Mouse (Mus musculus): ENCODE measurements around the gene Tldc1. TPM values are rescaled to one million over a fixed set of nuclear protein-coding genes. Genes with fewer than 3 reads are reported as not detected.
A peak's percentile ranks its signal among the peaks of the same experiment; 100 is the strongest.

Tldc1 gene
- polyA plus RNA-seq, 1 experiment from 2014 or later: 13.0 TPM

DNA sequence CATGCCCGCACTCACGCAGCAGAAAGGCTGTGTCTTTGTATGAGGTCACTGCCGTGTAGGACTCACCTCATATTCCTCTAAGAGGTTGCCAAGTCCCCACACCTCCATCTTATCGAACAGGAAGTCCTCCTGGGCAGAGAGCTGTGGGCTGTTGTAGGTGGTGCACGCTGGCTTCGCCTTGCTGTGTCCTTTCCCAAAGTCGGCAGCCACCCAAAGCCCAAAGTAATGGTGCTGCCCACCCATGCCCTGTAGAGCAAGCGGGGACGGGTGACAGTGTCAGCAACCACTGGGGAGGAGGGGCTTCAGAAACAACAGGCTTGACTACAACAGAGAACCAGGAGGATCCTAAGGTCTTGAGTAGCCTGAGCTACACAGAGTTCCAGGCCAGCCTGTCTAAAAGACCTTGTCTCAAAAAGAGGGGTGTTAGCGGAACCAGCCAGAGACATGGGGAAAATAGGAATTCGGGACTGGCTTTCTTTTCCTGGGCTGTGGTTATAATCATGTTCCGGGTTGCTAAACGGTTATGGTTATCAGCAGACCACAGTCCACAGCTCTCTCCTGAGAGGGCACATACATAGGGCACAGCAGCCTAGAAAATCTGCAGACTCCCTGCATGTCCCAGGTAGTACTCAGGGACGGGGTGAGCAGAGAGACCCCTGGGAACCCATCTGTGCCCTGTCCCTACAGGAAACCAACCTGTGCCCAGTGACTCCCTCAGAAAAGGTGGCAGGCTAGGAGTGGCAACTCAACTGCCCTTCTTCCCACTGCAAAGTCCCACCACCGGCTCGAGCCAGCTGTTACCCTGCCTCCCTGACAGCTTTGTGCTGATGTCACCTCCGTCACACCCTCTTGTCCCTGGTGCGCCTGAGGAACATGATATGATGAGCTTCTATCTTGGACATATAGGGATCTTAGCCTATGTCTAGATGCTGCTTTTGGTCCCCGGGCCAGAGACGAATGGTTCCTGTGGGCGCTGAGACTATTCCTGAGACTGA, 15.7 kb downstream of the Tldc1 start:
- Histone ChIP-seq H3K27me3 (ENCODE audit: control insufficient read depth, insufficient read depth, low read length) (no peaks in the 10 kb centered on the region), H3K4me3 (ENCODE audit: low read length) (no peak overlapping the region), H3K4me2 (replicated peaks; ENCODE audit: low read depth, low read length) (no peak overlapping the region), H3K9ac (ENCODE audit: low read depth, low read length) (no peak overlapping the region), H3K9me3 (ENCODE audit: control insufficient read depth, low read length) (no peaks in the 10 kb centered on the region), H3K36me3 (ENCODE audit: control insufficient read depth, insufficient read depth, low read length) (peaks cover 4% of the 10 kb centered on the region; the same call in 1 of the 2 replicates), H3K4me1 (ENCODE audit: control insufficient read depth, insufficient read depth, low read length) (no peaks in the 10 kb centered on the region), H3K27ac (ENCODE audit: low read depth, low read length) (no peak overlapping the region)
- ATAC-seq (ENCODE audit: low FRiP score, low TSS enrichment): no peak
- WGBS: 86% methylated on average over 21 of the region's 21 CpGs

DNA sequence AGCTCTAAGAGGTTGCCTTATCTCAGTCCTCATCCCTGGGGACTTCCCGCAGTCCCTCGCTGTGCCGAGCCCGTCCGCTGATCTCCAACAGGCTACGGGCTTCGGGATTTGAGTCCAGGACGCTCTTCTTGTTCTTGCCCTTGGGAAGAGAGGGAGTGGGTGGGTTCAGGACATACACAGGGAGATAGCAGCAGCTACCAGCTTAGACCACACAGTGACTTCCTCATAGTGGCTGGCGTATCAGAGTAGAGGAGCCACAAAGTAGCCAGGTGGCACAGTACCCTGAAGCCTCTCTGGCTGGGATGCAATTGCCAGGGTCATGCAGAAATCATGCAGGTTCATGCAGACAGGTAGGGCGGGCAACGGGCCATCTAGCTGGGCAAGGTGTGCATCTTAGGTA, 16.5 kb downstream of the Tldc1 start:
- Histone ChIP-seq H3K4me3 (ENCODE audit: low read length) (no peak overlapping the region), H3K36me3 (ENCODE audit: control insufficient read depth, insufficient read depth, low read length) (peaks cover 4% of the 10 kb centered on the region; the same call in 1 of the 2 replicates), H3K9me3 (ENCODE audit: control insufficient read depth, low read length) (no peaks in the 10 kb centered on the region), H3K27ac (ENCODE audit: low read depth, low read length) (no peak overlapping the region), H3K4me1 (ENCODE audit: control insufficient read depth, insufficient read depth, low read length) (peaks cover under 1% of the 10 kb centered on the region; the same call in 1 of the 2 replicates), H3K27me3 (ENCODE audit: control insufficient read depth, insufficient read depth, low read length) (no peaks in the 10 kb centered on the region), H3K4me2 (replicated peaks; ENCODE audit: low read depth, low read length) (no peak overlapping the region), H3K9ac (ENCODE audit: low read depth, low read length) (no peak overlapping the region)
- 96% methylated on average over 11 of the region's 11 CpGs for WGBS
- ATAC-seq (ENCODE audit: low FRiP score, low TSS enrichment): no peak

DNA sequence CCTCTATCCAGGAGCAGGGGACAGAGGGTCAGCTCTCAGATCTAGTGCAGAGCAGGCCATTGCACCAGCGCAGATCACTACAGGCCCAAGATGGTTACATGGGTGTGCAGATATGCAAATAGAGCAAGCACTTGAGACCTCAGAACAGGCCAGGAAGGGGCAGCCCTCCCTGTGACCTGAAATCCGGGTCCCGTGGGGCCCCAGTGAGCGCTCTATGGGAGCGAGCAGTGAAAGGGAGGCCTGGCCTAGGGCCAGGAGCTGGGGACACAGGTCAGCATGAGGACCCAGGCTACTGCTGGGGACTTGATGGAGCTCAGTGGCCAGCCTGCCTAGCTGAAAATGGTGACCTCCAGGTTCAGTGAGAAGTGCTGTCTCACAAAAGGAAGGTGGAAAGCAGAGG, 21.7 kb downstream of the Tldc1 start:
- Histone ChIP-seq H3K4me1 (ENCODE audit: control insufficient read depth, insufficient read depth, low read length) (peaks cover 11% of the 10 kb centered on the region; the same call in 1 of the 2 replicates), H3K27ac (ENCODE audit: low read depth, low read length) (no peak overlapping the region), H3K4me3 (ENCODE audit: low read length) (no peak overlapping the region), H3K9ac (ENCODE audit: low read depth, low read length) (no peak overlapping the region), H3K36me3 (ENCODE audit: control insufficient read depth, insufficient read depth, low read length) (no peaks in the 10 kb centered on the region), H3K9me3 (ENCODE audit: control insufficient read depth, low read length) (no peaks in the 10 kb centered on the region), H3K27me3 (ENCODE audit: control insufficient read depth, insufficient read depth, low read length) (no peaks in the 10 kb centered on the region), H3K4me2 (replicated peaks; ENCODE audit: low read depth, low read length) (no peak overlapping the region)
- 62% methylated on average over 5 of the region's 5 CpGs for WGBS
- no peak for ATAC-seq (ENCODE audit: low FRiP score, low TSS enrichment)

DNA sequence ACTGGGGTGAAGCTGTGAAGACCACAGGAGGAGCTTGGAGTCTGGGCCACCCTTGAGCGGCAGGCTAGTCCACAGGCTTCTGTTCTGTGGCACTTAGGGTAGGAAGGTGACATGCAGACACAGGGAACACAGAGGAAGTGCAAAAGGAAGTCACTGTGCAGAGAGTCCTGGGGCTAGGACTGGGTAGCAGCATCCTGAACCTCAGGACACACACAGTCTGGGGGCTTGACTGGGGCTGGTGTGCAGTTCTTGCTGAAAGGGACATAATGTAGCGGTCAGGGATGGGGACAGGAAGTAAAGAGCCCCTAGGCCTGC, 22.1 kb downstream of the Tldc1 start:
- 0 out of 2 replicates have a peak overlapping the region, but pooled peaks have one; percentile 24 for H3K4me3 ChIP-seq (ENCODE audit: low read length)
- no peaks in the 10 kb centered on the region for H3K36me3 ChIP-seq (ENCODE audit: control insufficient read depth, insufficient read depth, low read length)
- no peak overlapping the region for H3K27ac ChIP-seq (ENCODE audit: low read depth, low read length)
- 52% methylated on average over 2 of the region's 2 CpGs for WGBS
- H3K9ac ChIP-seq (ENCODE audit: low read depth, low read length): no peak overlapping the region
- no peaks in the 10 kb centered on the region for H3K27me3 ChIP-seq (ENCODE audit: control insufficient read depth, insufficient read depth, low read length)
- peaks cover 11% of the 10 kb centered on the region; the same call in 1 of the 2 replicates for H3K4me1 ChIP-seq (ENCODE audit: control insufficient read depth, insufficient read depth, low read length)
- H3K4me2 ChIP-seq (replicated peaks; ENCODE audit: low read depth, low read length): peak overlapping the region; percentile 44
- no peaks in the 10 kb centered on the region for H3K9me3 ChIP-seq (ENCODE audit: control insufficient read depth, low read length)
- ATAC-seq (ENCODE audit: low FRiP score, low TSS enrichment): peak; percentile 10; the same call in 1 of the 2 replicates

DNA sequence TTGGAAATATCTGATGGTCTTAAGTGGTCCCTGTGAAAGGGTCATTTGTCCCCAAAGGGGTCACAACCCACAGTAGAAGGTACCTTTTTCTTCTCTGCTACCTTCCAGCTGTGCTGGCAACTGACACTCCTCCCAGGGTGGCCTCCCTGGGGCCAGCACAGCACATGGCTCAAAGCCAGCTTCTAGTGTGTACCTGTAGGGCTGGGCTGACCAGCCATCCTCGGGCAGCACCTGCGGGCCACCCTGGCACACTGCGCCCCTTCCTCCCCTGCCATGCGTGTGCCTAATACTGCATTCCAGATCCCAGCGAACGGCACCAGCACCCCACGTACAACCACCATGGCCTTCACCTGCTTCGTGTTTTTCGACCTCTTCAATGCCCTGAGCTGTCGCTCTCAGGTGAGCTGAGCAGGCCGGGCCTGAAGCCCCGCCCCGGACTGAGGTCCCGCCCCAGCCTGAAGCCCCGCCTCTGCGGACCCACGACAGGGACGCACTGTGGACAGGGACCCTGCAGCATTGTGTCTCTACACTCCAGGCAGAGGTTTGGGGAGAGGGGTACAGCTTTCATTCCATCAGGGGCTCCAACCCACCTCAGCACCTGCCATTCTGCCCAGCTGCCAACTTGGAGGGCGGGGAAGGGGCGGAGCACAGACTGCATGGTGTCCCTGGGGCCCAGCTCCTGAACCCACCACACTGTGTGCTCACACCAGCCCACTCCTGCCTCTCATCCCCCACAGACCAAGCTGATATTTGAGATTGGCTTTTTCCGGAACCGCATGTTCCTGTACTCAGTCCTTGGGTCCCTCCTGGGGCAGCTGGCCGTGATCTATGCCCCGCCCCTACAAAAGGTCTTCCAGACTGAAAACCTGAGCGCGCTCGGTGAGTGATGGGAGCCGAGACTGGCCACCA, 22.7 kb downstream of the Tldc1 start:
- H3K9me3 ChIP-seq (ENCODE audit: control insufficient read depth, low read length): no peaks in the 10 kb centered on the region
- peak overlapping the region; percentile 24 for H3K4me3 ChIP-seq (ENCODE audit: low read length)
- ATAC-seq (ENCODE audit: low FRiP score, low TSS enrichment): peak; percentile 66
- 14% methylated on average over 28 of the region's 28 CpGs for WGBS
- H3K36me3 ChIP-seq (ENCODE audit: control insufficient read depth, insufficient read depth, low read length): no peaks in the 10 kb centered on the region
- H3K9ac ChIP-seq (ENCODE audit: low read depth, low read length): no peak overlapping the region
- peaks cover 11% of the 10 kb centered on the region; the same call in 1 of the 2 replicates for H3K4me1 ChIP-seq (ENCODE audit: control insufficient read depth, insufficient read depth, low read length)
- H3K27ac ChIP-seq (ENCODE audit: low read depth, low read length): no peak overlapping the region
- H3K4me2 ChIP-seq (replicated peaks; ENCODE audit: low read depth, low read length): peak overlapping the region; percentile 44
- H3K27me3 ChIP-seq (ENCODE audit: control insufficient read depth, insufficient read depth, low read length): no peaks in the 10 kb centered on the region

DNA sequence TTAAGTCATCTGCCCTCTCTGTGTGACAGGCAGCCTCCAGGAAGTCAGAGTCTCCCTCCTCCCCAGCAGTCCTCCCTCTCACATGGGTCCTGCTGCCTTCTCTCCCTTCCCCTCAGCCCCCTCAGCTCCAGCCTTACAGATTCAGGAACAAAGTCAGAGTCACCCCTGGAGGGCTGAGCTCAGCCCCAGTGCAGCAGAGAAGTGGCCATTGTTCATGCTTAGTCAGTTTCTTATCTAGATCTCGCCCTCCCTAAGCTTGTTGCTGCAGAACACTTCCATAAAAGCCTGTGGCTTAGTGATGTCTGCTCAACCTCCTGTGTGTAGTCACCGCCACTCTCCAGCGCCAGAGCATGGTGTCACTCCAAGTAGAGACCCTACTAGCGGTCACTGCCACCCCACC, 33.6 kb downstream of the Tldc1 start:
- no peak for ATAC-seq (ENCODE audit: low FRiP score, low TSS enrichment)
- no peak overlapping the region for H3K27ac ChIP-seq (ENCODE audit: low read depth, low read length)
- no peak overlapping the region for H3K4me3 ChIP-seq (ENCODE audit: low read length)
- 78% methylated on average over 4 of the region's 4 CpGs for WGBS
- peaks cover 4% of the 10 kb centered on the region; the same call in 1 of the 2 replicates for H3K4me1 ChIP-seq (ENCODE audit: control insufficient read depth, insufficient read depth, low read length)
- H3K36me3 ChIP-seq (ENCODE audit: control insufficient read depth, insufficient read depth, low read length): no peaks in the 10 kb centered on the region
- no peak overlapping the region for H3K9ac ChIP-seq (ENCODE audit: low read depth, low read length)
- H3K27me3 ChIP-seq (ENCODE audit: control insufficient read depth, insufficient read depth, low read length): no peaks in the 10 kb centered on the region
- H3K9me3 ChIP-seq (ENCODE audit: control insufficient read depth, low read length): no peaks in the 10 kb centered on the region
- H3K4me2 ChIP-seq (replicated peaks; ENCODE audit: low read depth, low read length): no peak overlapping the region

DNA sequence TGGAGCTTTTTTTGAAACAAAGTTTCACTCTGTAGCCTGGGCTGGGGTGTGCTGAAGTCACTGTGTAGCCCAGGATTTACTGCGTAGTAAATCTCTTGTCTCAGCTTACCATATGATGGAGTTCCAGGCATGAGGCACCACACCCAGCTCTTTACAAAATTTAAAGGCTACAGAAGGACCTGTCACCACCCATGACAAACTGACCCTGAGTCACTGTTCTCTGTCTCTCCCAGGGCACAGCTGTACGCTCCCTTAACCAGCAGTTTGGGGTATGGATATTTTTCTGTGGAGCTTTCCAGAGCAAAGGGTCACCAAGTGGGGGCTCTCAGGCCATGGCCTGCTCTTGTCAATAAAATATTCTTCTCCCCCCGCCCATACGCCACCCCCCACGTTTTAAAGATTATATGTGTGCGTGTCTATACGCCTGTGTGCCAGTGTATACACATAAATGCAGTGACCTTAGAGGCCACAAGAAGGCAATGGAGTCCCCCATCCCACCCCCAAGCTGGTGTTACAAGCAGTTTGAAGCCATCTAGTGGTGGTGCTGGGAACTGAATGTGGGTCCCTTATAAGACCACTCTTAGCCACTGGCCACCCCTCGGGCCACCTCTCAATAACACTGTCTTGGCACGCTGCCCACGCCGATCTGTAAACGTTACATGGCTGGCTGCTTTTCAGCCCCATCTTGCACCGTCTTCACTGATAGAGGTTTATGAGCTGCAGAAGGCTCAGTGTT, 34.8 kb downstream of the Tldc1 start:
- no peak overlapping the region for H3K9ac ChIP-seq (ENCODE audit: low read depth, low read length)
- WGBS: 36% methylated on average over 13 of the region's 13 CpGs
- no peaks in the 10 kb centered on the region for H3K36me3 ChIP-seq (ENCODE audit: control insufficient read depth, insufficient read depth, low read length)
- H3K9me3 ChIP-seq (ENCODE audit: control insufficient read depth, low read length): no peaks in the 10 kb centered on the region
- no peaks in the 10 kb centered on the region for H3K27me3 ChIP-seq (ENCODE audit: control insufficient read depth, insufficient read depth, low read length)
- peaks cover 4% of the 10 kb centered on the region; the same call in 1 of the 2 replicates for H3K4me1 ChIP-seq (ENCODE audit: control insufficient read depth, insufficient read depth, low read length)
- H3K4me2 ChIP-seq (replicated peaks; ENCODE audit: low read depth, low read length): no peak overlapping the region
- no peak overlapping the region for H3K27ac ChIP-seq (ENCODE audit: low read depth, low read length)
- ATAC-seq (ENCODE audit: low FRiP score, low TSS enrichment): peak; percentile 67; the same call in 1 of the 2 replicates
- H3K4me3 ChIP-seq (ENCODE audit: low read length): no peak overlapping the region

DNA sequence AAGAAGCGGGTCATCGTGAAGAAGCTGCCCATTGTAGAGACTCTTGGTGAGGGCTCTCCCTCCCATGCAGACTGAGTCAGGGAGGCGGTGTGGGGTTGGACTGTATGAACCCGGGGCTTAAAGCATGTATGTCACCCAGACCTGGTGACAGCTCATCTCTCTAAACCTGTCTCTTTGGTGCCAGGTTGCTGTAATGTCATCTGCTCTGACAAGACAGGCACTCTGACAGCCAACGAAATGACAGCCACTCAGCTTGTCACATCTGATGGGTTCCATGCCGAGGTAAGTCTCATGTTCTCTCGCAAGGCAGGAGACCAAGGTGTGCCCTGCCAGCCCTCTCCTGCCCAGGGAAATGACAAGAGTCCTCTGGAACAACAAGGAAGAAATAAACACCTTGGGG, 35.8 kb downstream of the Tldc1 start:
- Histone ChIP-seq H3K9me3 (ENCODE audit: control insufficient read depth, low read length) (no peaks in the 10 kb centered on the region), H3K4me2 (replicated peaks; ENCODE audit: low read depth, low read length) (no peak overlapping the region), H3K27ac (ENCODE audit: low read depth, low read length) (no peak overlapping the region), H3K27me3 (ENCODE audit: control insufficient read depth, insufficient read depth, low read length) (no peaks in the 10 kb centered on the region), H3K9ac (ENCODE audit: low read depth, low read length) (no peak overlapping the region), H3K36me3 (ENCODE audit: control insufficient read depth, insufficient read depth, low read length) (no peaks in the 10 kb centered on the region), H3K4me1 (ENCODE audit: control insufficient read depth, insufficient read depth, low read length) (peaks cover 4% of the 10 kb centered on the region; the same call in 1 of the 2 replicates), H3K4me3 (ENCODE audit: low read length) (no peak overlapping the region)
- 87% methylated on average over 7 of the region's 7 CpGs for WGBS
- no peak for ATAC-seq (ENCODE audit: low FRiP score, low TSS enrichment)
